8 mouse cellular contexts compared by ENCODE assay signal in the genomic region with DNA sequence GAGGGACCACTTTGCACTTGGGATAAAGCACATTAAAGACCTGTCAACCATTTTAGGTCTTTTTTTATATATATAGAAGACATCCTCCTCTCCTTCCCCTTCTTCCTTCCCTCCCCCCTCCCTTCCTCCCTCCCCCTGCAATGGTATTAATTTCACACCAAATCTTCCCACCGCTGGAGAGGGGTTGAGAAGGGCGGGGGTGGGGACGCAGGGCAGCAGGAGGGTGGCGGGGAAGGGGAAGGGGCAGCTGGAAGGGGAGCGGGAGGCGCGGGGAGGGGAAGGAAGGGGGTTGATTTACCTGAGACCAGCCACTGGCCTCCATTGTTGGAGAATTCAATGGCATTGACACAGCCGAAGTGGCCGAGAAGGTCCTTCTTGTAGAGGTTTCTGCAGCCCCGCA. TPM values are rescaled to one million over a fixed set of nuclear protein-coding genes. Genes with fewer than 3 reads are reported as not detected.
A peak's percentile ranks its signal among the peaks of the same experiment; 100 is the strongest.
DNase-seq lines count a peak whose midpoint lies in the region; ATAC-seq and TF ChIP-seq lines count a peak whose summit lies in the region.

No protein-coding gene starts in this region.

- 0% methylated on average over 9 of the region's 10 CpGs for WGBS in lung, adult 2 months
- under 1% methylated on average over 10 of the region's 10 CpGs for WGBS in hindbrain, embryonic 10.5 days
- 6% methylated on average over 9 of the region's 10 CpGs for WGBS in midbrain, embryonic 13.5 days

- TF ChIP-seq POLR2A in lung, adult 2 months (IDR thresholded peaks at IDR 0.05; ENCODE audit: borderline replicate concordance, extremely low read depth, low read depth, low read length) = no peak

- no peak for DNase-seq in lung, adult 2 months
- no peak for DNase-seq in lung, adult 18-20 months
- peak; percentile 43 for DNase-seq in R1 (ENCODE audit: low read depth, low spot score)
- no peak for DNase-seq in hindbrain, embryonic 10.5 days (ENCODE audit: low spot score)
- DNase-seq in thymus, postnatal 4 days = no peak
- DNase-seq in left cerebral cortex, postnatal 25 days (ENCODE audit: low spot score in 2 of 2) = no peak
- DNase-seq in thymus, postnatal 25 days = no peak

- no peak for TF ChIP-seq CTCF in lung, adult 2 months (IDR thresholded peaks at IDR 0.05; ENCODE audit: insufficient read depth, low read length)

- H3K27me3 ChIP-seq in hindbrain, embryonic 10.5 days (ENCODE audit: insufficient read depth, poor library complexity, severe bottlenecking) = no peaks in the 10 kb centered on the region
- no peaks in the 10 kb centered on the region for H3K27me3 ChIP-seq in midbrain, embryonic 13.5 days

- peak overlapping the region; percentile 66 for H3K4me2 ChIP-seq in midbrain, embryonic 13.5 days (replicated peaks)

- intact Hi-C loops in left cerebral cortex, postnatal 25 days (cut with DNase I) = loop anchor here (1.0 kb wide), 1 partner anchor 27 kb away; the partner anchor contains the start of gene Exd2

- no peaks in the 10 kb centered on the region for H3K9me3 ChIP-seq in hindbrain, embryonic 10.5 days
- no peaks in the 10 kb centered on the region for H3K9me3 ChIP-seq in midbrain, embryonic 13.5 days

- H3K27ac ChIP-seq in hindbrain, embryonic 10.5 days = peak overlapping the region; percentile 97
- peak overlapping the region; percentile 99 for H3K27ac ChIP-seq in midbrain, embryonic 13.5 days

- peak overlapping the region; percentile 95 for H3K9ac ChIP-seq in midbrain, embryonic 13.5 days (replicated peaks)

- H3K4me1 ChIP-seq in lung, adult 2 months (ENCODE audit: control insufficient read depth, insufficient read depth, low read length) = peaks cover 4% of the 10 kb centered on the region
- peaks cover 34% of the 10 kb centered on the region for H3K4me1 ChIP-seq in hindbrain, embryonic 10.5 days (replicated peaks)
- H3K4me1 ChIP-seq in midbrain, embryonic 13.5 days (replicated peaks) = peaks cover 31% of the 10 kb centered on the region

- H3K4me3 ChIP-seq in lung, adult 2 months (replicated peaks; ENCODE audit: extremely low read depth, low read depth, low read length) = peak overlapping the region; percentile 86
- peak overlapping the region; percentile 96 for H3K4me3 ChIP-seq in hindbrain, embryonic 10.5 days
- H3K4me3 ChIP-seq in midbrain, embryonic 13.5 days (replicated peaks) = peak overlapping the region; percentile 93

- ATAC-seq in midbrain, embryonic 13.5 days = peak; percentile 49

- peaks cover 5% of the 10 kb centered on the region; the same call in 1 of the 2 replicates for H3K36me3 ChIP-seq in hindbrain, embryonic 10.5 days
- H3K36me3 ChIP-seq in midbrain, embryonic 13.5 days = peaks cover 4% of the 10 kb centered on the region; the same call in 1 of the 2 replicates

RNA-seq across cellular contexts. Expression of gene Dcaf5, which starts 0.5 kb away (rescaled TPM):
- polyA plus RNA-seq in lung, adult 2 months (2012; rRNA removed) = 18.6 and 19.9 TPM in 2 replicates
- polyA plus RNA-seq in hindbrain, embryonic 10.5 days (2016; fragmentation: Nextera tagmentation; extraction: Ambion mirVana) = 12.1 and 12.8 TPM in 2 replicates
- 25.8 and 28.2 TPM in 2 replicates for polyA plus RNA-seq in midbrain, embryonic 13.5 days (2015; fragmentation: Nextera tagmentation; extraction: Ambion mirVana)
- 10 to 100 TPM; 83.2 to 90.6 TPM for total RNA-seq in left cerebral cortex, postnatal 25 days (2021)

RNA-seq across cellular contexts. Expression of gene Exd2, which starts 27.0 kb away (rescaled TPM):
- 10.9 and 15.3 TPM in 2 replicates for polyA plus RNA-seq in lung, adult 2 months (2012; rRNA removed)
- 36.0 and 40.6 TPM in 2 replicates for polyA plus RNA-seq in hindbrain, embryonic 10.5 days (2016; fragmentation: Nextera tagmentation; extraction: Ambion mirVana)
- 54.8 and 58.4 TPM in 2 replicates for polyA plus RNA-seq in midbrain, embryonic 13.5 days (2015; fragmentation: Nextera tagmentation; extraction: Ambion mirVana)
- total RNA-seq in left cerebral cortex, postnatal 25 days (2021) = 100 to 1,000 TPM; 121 to 131 TPM
